Mouse (Mus musculus): ENCODE data around the gene Snx18.

Gene Snx18

GRCm38 (mm10) chr13:113617891-113618823 lies at the start of gene Snx18:
Gene Snx18 (minus strand): TSS chr13:113618564.
- DNase-seq (ENCODE audit: low read depth, low spot score): peak; percentile 88

- DNase-seq (ENCODE audit: low read depth, low spot score): no peak
Observed at GRCm38 (mm10) chr13:113663883-113664282, 45.5 kb upstream of the Snx18 start.

- DNase-seq (ENCODE audit: low read depth, low spot score): no peak
Observed at GRCm38 (mm10) chr13:113663151-113663779, 44.9 kb upstream of the Snx18 start, which contains the start of gene Hspb3. Gene Hspb3 (minus strand): TSS chr13:113663676.

GRCm38 (mm10) chr13:113661826-113662271 lies 43.5 kb upstream of the Snx18 start:
- no peak for DNase-seq (ENCODE audit: low read depth, low spot score)

- DNase-seq (ENCODE audit: low read depth, low spot score): no peak
Observed at GRCm38 (mm10) chr13:113660576-113661310, 42.4 kb upstream of the Snx18 start.

GRCm38 (mm10) chr13:113657204-113657603 lies 38.8 kb upstream of the Snx18 start:
- DNase-seq (ENCODE audit: low read depth, low spot score): no peak

- no peak for DNase-seq (ENCODE audit: low read depth, low spot score)
Observed at GRCm38 (mm10) chr13:113656639-113657038, 38.3 kb upstream of the Snx18 start.

GRCm38 (mm10) chr13:113655511-113655910 lies 37.1 kb upstream of the Snx18 start:
- DNase-seq (ENCODE audit: low read depth, low spot score): no peak

GRCm38 (mm10) chr13:113640944-113641597 lies 22.7 kb upstream of the Snx18 start:
- DNase-seq (ENCODE audit: low read depth, low spot score): peak; percentile 54

GRCm38 (mm10) chr13:113638914-113639313 lies 20.6 kb upstream of the Snx18 start:
- peak; percentile 48 for DNase-seq (ENCODE audit: low read depth, low spot score)

- DNase-seq (ENCODE audit: low read depth, low spot score): no peak
Observed at GRCm38 (mm10) chr13:113635799-113636222, 17.4 kb upstream of the Snx18 start.

- DNase-seq (ENCODE audit: low read depth, low spot score): no peak
Observed at GRCm38 (mm10) chr13:113634732-113635481, 16.5 kb upstream of the Snx18 start.

GRCm38 (mm10) chr13:113632506-113632905 lies 14.1 kb upstream of the Snx18 start:
- no peak for DNase-seq (ENCODE audit: low read depth, low spot score)

- DNase-seq (ENCODE audit: low read depth, low spot score): no peak
Observed at GRCm38 (mm10) chr13:113627601-113628000, 9.2 kb upstream of the Snx18 start.

- peak; percentile 43 for DNase-seq (ENCODE audit: low read depth, low spot score)
Observed at GRCm38 (mm10) chr13:113622865-113623255, 4.5 kb upstream of the Snx18 start.

- DNase-seq (ENCODE audit: low read depth, low spot score): peak; percentile 74
Observed at GRCm38 (mm10) chr13:113622122-113622864, 3.9 kb upstream of the Snx18 start.

GRCm38 (mm10) chr13:113619003-113619402 lies 639 bp upstream of the Snx18 start:
- no peak for DNase-seq (ENCODE audit: low read depth, low spot score)

GRCm38 (mm10) chr13:113617338-113617890 lies 950 bp downstream of the Snx18 start:
- DNase-seq (ENCODE audit: low read depth, low spot score): peak; percentile 42

- DNase-seq (ENCODE audit: low read depth, low spot score): no peak
Observed at GRCm38 (mm10) chr13:113616751-113617337, 1.5 kb downstream of the Snx18 start.

All from 3T3-L1 (cell line).